Mouse (Mus musculus) small intestine, adult 2 months (tissue): Measurements from ENCODE around the gene Nrip1. TPM values are rescaled to one million over a fixed set of nuclear protein-coding genes. Genes with fewer than 3 reads are reported as not detected.

Experiments
- H3K27ac ChIP-seq: fragments of 200-500 bp; 2 replicates; pipeline ENCODE4 v1.5.1; 2012; ENCODE audit warnings: low read depth, low read length, control low read depth, inconsistent platforms; ENCODE audit not compliant: insufficient read depth
- H3K27me3 ChIP-seq: fragments of 200-500 bp; 2 replicates; pipeline ENCODE4 v1.6.1; 2012; ENCODE audit warnings: mild to moderate bottlenecking, moderate library complexity, low read length, inconsistent platforms; ENCODE audit not compliant: control insufficient read depth, insufficient read depth
- H3K36me3 ChIP-seq: fragments of 200-500 bp; 2 replicates; pipeline ENCODE4 v1.6.1; 2012; ENCODE audit warnings: mild to moderate bottlenecking, low read length, control low read depth, inconsistent platforms; ENCODE audit not compliant: control insufficient read depth, insufficient read depth
- H3K4me1 ChIP-seq: fragments of 200-500 bp; 2 replicates; pipeline ENCODE4 v1.6.1; 2012; ENCODE audit warnings: low read length, inconsistent platforms, mixed read lengths; ENCODE audit not compliant: control insufficient read depth, insufficient read depth, insufficient read length
- H3K4me3 ChIP-seq: fragments of 200-500 bp; 2 replicates; pipeline ENCODE4 v1.5.1; 2012; ENCODE audit warnings: low read depth, mild to moderate bottlenecking, control low read depth, inconsistent platforms, low read length, moderate library complexity
- CTCF ChIP-seq: fragments of 200-500 bp; IDR thresholded peaks from 2 replicates; pipeline ENCODE4 v1.5.1; 2012; ENCODE audit warnings: low read depth, mild to moderate bottlenecking, control low read depth, inconsistent platforms, low read length, moderate library complexity, mixed read lengths; ENCODE audit not compliant: insufficient replicate concordance, insufficient read length; ENCODE audit errors: extremely low read depth
- POLR2A ChIP-seq: fragments of 200-500 bp; IDR thresholded peaks from 2 replicates; pipeline ENCODE4 v1.6.1; 2012; ENCODE audit warnings: low read depth, mild to moderate bottlenecking, control low read depth, inconsistent platforms, low read length, moderate library complexity
- WGBS: fragments of 180-500 bp; shearing (Covaris S2); methylation state at CpG from one replicate; pipeline ENCODE4 v1.1.7; 2018; 5-methylcytosine and 5-hydroxymethylcytosine counted together
- polyA plus RNA-seq: library from polyadenylated mRNA; depleted of rRNA; stranded (reverse); fragments of >200 nt; gene quantifications from 2 replicates; pipeline ENCODE4 v1.2.3, GENCODE M21; 2012

Nrip1 gene
- polyA plus RNA-seq, 1 experiment: 18.6 TPM

DNA sequence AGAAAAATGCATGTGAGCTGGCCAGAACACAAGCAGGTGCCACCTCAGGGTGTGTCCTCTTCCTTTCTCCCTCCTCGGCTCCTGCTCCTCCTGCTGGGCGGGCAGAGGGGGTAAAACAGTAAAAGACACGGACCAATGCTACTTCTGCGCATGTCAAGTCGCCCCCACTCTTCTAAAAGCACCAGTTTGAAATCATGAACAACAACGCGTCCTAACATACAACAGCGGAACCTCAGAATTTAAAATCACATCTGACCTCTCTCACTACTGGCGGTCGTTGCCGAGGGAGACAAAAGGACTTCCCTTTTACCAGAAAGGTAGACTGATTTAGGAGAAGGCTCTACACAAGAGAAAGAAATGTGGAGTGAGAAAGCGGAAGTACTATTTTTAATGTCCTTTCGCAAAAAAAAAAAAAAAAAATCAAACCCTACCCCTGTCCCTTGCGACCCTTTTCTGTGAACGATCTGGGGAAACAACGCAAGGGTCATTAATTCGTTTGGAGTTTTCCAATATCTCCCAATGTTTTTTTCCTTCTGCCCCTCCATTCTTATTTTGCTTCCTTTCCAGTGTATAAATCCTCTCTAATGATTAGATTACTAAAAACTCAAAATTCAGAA, 7.7 kb downstream of the Nrip1 start:
- TF ChIP-seq CTCF: no peak
- no peak for TF ChIP-seq POLR2A
- no peak overlapping the region for H3K27ac ChIP-seq
- H3K27me3 ChIP-seq: no peaks in the 10 kb centered on the region
- WGBS: 68% methylated on average over 17 of the region's 17 CpGs
- 0 out of 2 replicates have a peak overlapping the region, but pooled peaks have one; percentile 3 for H3K4me3 ChIP-seq
- H3K36me3 ChIP-seq: peaks cover 6% of the 10 kb centered on the region
- peaks cover 39% of the 10 kb centered on the region for H3K4me1 ChIP-seq

DNA sequence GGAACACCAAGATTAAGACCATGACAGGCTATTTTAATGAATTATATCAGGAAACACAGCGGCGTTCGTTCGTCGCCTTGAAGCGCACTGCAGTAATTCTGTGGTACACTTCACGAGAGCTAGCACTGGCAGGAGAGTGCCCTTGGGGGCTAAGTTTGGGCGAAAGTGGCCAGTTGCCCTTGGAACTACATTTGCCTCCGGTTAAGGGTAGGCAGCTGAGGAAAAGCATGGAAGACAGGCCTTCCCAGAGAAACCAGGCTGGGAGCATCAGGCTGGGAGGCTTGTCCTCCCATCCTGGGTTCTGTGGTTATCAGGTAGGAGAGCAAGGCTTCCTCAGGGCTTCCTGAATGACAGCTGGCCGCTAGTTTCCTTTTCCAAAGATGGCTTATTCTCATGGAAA, 8.4 kb downstream of the Nrip1 start:
- Histone ChIP-seq H3K27me3 (no peaks in the 10 kb centered on the region), H3K4me1 (peaks cover 43% of the 10 kb centered on the region), H3K4me3 (no peak overlapping the region), H3K36me3 (peaks cover 6% of the 10 kb centered on the region), H3K27ac (no peak overlapping the region)
- 78% methylated on average over 10 of the region's 10 CpGs for WGBS
- TF ChIP-seq POLR2A (no peak), CTCF (no peak)

DNA sequence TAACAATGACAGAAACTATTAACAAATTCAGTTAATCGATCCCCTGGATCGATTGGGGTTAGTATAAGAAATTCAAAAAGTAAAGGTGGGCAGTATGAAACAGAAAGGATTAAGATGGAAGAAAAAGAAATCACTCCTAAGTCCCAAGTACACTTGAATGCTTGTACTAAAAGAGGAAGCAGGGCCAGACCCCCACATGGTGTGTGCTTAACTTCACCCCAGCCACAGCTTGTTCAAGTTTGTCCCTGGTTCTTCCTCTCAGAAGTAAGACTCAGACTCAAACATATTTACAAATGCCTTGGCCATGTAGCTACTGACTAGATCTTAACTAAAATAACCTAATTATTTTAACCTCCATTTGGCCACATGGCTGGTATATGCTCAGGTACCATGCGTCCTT, 10.0 kb downstream of the Nrip1 start:
- Histone ChIP-seq H3K4me1 (peaks cover 43% of the 10 kb centered on the region), H3K4me3 (no peak overlapping the region), H3K27me3 (no peaks in the 10 kb centered on the region), H3K27ac (no peak overlapping the region), H3K36me3 (peaks cover 6% of the 10 kb centered on the region)
- no peak for TF ChIP-seq POLR2A
- TF ChIP-seq CTCF: no peak
- 85% methylated on average over 3 of the region's 3 CpGs for WGBS

DNA sequence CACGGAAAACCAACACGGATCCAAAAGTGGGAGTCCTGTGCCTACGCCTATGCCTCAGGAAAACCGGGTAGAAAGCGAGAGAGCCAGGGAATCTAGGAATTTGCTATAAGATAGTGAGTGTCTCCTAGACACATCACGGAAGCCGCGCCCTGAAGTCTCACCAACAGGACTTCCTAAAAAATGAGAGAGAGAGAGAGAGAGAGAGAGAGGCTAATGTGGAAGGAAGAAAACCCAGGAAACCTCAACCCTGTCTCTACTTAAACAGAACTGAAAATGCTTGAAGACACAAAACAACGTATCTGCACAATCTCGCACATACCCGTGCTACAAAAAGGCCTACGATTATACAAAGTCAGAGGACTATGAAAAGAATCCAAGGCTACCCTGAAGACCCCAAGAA, 10.6 kb downstream of the Nrip1 start:
- H3K4me3 ChIP-seq: no peak overlapping the region
- no peak overlapping the region for H3K27ac ChIP-seq
- peaks cover 6% of the 10 kb centered on the region for H3K36me3 ChIP-seq
- peaks cover 41% of the 10 kb centered on the region for H3K4me1 ChIP-seq
- 82% methylated on average over 12 of the region's 12 CpGs for WGBS
- TF ChIP-seq POLR2A (no peak), CTCF (no peak)
- no peaks in the 10 kb centered on the region for H3K27me3 ChIP-seq

DNA sequence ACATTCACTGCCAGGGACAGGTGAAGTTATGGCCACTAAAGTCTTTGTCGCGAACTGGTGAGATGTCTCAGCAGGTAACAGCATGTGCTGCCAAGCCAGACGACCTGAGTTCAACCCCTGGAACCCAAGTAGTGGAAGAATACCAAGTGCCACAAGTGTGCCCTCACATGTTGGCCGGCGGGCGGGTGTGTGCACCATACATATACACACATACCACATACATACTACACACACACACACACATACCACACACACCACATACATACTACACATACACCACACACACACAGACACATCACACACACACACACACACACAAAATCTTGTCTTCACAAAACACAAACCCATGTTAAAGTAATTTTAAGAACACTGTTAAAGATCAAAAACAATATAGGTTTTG, 13.2 kb downstream of the Nrip1 start:
- TF ChIP-seq CTCF (no peak), POLR2A (no peak)

DNA sequence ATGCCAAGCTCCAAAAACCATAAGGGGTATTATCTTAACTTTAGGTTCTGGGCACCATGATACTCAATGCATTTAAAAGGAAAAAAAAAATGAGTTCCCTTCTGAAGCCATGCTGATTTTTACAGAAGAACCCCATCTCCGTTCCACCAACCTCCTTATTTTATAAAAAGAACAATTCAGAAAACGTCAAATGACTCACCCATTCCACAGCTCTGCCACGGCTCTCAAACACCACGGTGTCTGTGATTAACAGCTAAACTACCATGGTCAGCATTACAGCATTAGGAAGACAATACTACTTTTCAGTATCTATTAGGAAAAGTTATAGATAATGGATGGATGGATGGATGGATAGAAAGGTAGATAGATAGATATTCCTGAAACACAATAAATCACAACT, 14.9 kb downstream of the Nrip1 start:
- TF ChIP-seq POLR2A (no peak), CTCF (no peak)
- Histone ChIP-seq H3K4me3 (no peak overlapping the region), H3K4me1 (peaks cover 43% of the 10 kb centered on the region), H3K27ac (peak overlapping the region; percentile 37; the same call in 1 of the 2 replicates), H3K36me3 (peaks cover 6% of the 10 kb centered on the region; the same call in 1 of the 2 replicates), H3K27me3 (no peaks in the 10 kb centered on the region)
- WGBS: 13% methylated on average over 4 of the region's 4 CpGs

More for the DNA sequence above, 13.2 kb downstream of the Nrip1 start:
- WGBS: 44% methylated on average over 6 of the region's 6 CpGs
- H3K27me3 ChIP-seq: no peaks in the 10 kb centered on the region
- peaks cover 44% of the 10 kb centered on the region for H3K4me1 ChIP-seq
- H3K36me3 ChIP-seq: peaks cover 9% of the 10 kb centered on the region
- H3K27ac ChIP-seq: peak overlapping the region; percentile 29
- no peak overlapping the region for H3K4me3 ChIP-seq

DNA sequence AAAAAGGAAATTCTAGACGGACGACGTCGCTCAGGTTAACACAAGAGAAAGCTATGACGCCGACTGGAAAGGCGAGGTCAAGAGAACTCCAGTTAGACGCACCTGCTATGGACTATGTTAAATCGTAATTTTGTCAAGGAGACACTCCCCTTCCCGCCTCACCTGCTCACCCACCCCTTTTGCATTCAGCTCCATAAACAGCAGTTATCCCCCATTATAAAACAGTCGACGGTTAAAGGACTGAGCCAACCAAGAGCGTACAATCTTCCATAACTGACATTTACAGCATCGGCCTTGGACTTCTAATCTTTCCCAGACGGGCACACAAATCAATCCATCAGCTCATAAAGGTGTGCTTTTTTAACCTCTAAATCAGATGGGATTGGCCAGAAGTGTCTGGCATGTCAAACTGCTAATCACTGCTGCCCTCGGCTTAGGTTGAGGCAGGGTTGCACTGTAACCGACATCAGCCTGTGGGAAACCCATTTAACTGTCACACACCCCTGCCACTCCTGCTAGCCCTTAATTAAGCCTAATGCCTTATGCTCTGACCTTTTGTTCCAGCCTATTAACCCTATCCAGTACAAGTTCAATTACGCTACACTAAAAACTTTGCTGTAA, 15.4 kb downstream of the Nrip1 start:
- no peak for TF ChIP-seq CTCF
- TF ChIP-seq POLR2A: no peak
- peak overlapping the region; percentile 3; the same call in 1 of the 2 replicates for H3K4me3 ChIP-seq
- H3K4me1 ChIP-seq: peaks cover 45% of the 10 kb centered on the region
- no peaks in the 10 kb centered on the region for H3K27me3 ChIP-seq
- peak overlapping the region; percentile 95 for H3K27ac ChIP-seq
- H3K36me3 ChIP-seq: peaks cover 6% of the 10 kb centered on the region; the same call in 1 of the 2 replicates
- WGBS: 27% methylated on average over 18 of the region's 18 CpGs
